11 mouse cellular contexts compared by ENCODE assay signal in the genomic region with DNA sequence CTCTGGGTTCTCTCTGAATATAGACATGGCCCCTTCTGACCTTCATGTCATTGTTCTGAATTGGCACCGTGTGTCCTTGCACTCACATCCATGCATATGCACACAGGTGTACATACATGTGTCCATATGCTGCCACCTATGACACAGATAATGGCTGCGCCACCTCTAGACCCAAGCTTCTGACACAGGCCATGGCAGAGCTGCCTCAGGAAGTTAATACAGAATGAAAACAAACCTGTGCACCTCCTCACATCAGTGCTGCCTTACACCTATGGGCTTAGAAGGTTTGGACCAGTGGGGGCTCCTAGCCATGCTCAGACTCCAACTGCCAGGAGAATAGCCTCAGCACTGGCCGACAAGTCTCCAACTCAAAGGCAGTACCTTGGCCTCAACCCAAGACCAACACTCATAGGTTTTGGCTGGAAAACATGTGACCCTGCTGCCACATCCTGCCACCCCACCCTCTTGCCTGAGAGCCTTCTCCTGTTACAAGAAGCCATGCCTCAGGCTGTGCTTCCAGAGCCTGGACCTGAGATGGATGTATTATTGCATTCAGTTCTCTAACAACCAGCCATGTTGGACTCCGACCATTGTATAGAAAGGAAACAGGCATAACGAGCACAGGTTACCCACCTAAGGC. TPM values are rescaled to one million over a fixed set of nuclear protein-coding genes. Genes with fewer than 3 reads are reported as not detected.
DNase-seq lines count a peak whose midpoint lies in the region; ATAC-seq and TF ChIP-seq lines count a peak whose summit lies in the region.
"Had no signal": no experiment of that assay in that cellular context is flagged by ENCODE, and none has a peak within 500 bp of the region (broad histone marks: within the 10 kb centered on the region; RNA-seq: fewer than 3 reads in every experiment).

No protein-coding gene starts in this region.

- no peak overlapping the region for H3K4me2 ChIP-seq in intestine, embryonic 16.5 days (ENCODE audit: low read depth, low read length)
- H3K4me2 ChIP-seq: forebrain, embryonic 13.5 days; neural tube, embryonic 12.5 days had no signal

- DNase-seq in layer of hippocampus, adult 2 months (ENCODE audit: low spot score in 2 of 2) = no peak
- no peak for DNase-seq in layer of hippocampus, adult 9-11 months
- DNase-seq in T-cell, adult 2 months (ENCODE audit: low spot score) = peak; percentile 55
- no peak for DNase-seq in neural tube, embryonic 10.5 days (ENCODE audit: extremely low spot score, low spot score)
- no peak for DNase-seq in spleen, adult 18-20 months
- DNase-seq: cerebellum, adult 18-20 months had no signal

- H3K9ac ChIP-seq in intestine, embryonic 16.5 days (ENCODE audit: low read depth, low read length) = no peak overlapping the region
- H3K9ac ChIP-seq: forebrain, embryonic 13.5 days; neural tube, embryonic 12.5 days had no signal

- 89% methylated on average over 5 of the region's 5 CpGs for WGBS in intestine, embryonic 16.5 days

- no peaks in the 10 kb centered on the region for H3K27me3 ChIP-seq in intestine, embryonic 16.5 days (replicated peaks; ENCODE audit: control insufficient read depth, insufficient read depth, low read length)
- H3K27me3 ChIP-seq: forebrain, embryonic 13.5 days; neural tube, embryonic 12.5 days had no signal

- no peaks in the 10 kb centered on the region for H3K36me3 ChIP-seq in intestine, embryonic 16.5 days (ENCODE audit: control insufficient read depth, insufficient read depth, low read length)
- H3K36me3 ChIP-seq: neural tube, embryonic 12.5 days had no signal

- no peak overlapping the region for H3K4me3 ChIP-seq in layer of hippocampus, adult 2 months
- H3K4me3 ChIP-seq in intestine, embryonic 16.5 days (ENCODE audit: low read length) = no peak overlapping the region
- H3K4me3 ChIP-seq: forebrain, embryonic 13.5 days; neural tube, embryonic 12.5 days had no signal

- H3K9me3 ChIP-seq in intestine, embryonic 16.5 days (ENCODE audit: control insufficient read depth, low read length) = no peaks in the 10 kb centered on the region
- H3K9me3 ChIP-seq: forebrain, embryonic 13.5 days; neural tube, embryonic 12.5 days had no signal

- ATAC-seq in hematopoietic stem cell, adult 5-6 weeks (replicated peaks in 1 of 2; ENCODE audit: insufficient read depth in 1 of 2, low FRiP score in 2 of 2, low TSS enrichment in 1 of 2, low read depth in 1 of 2, poor library complexity in 2 of 2, severe bottlenecking in 2 of 2) = peak; percentile 51 to 59
- ATAC-seq in megakaryocyte-erythroid progenitor cell, adult 5-6 weeks (replicated peaks; ENCODE audit: low FRiP score, low TSS enrichment, poor library complexity, severe bottlenecking) = 0 out of 2 replicates have a peak, but pooled peaks have one; percentile 24
- no peak for ATAC-seq in intestine, embryonic 16.5 days
- ATAC-seq: forebrain, embryonic 13.5 days had no signal

- peak overlapping the region; percentile 39; the same call in 1 of the 2 replicates for H3K27ac ChIP-seq in layer of hippocampus, adult 2 months
- no peak overlapping the region for H3K27ac ChIP-seq in intestine, embryonic 16.5 days (ENCODE audit: low read length)
- H3K27ac ChIP-seq: forebrain, embryonic 13.5 days; neural tube, embryonic 12.5 days had no signal

- no peak for TF ChIP-seq CTCF in layer of hippocampus, adult 2 months (conservative IDR thresholded peaks at IDR 0.05)

- no peaks in the 10 kb centered on the region; the same call in none of the 2 replicates for H3K4me1 ChIP-seq in intestine, embryonic 16.5 days (ENCODE audit: control insufficient read depth, insufficient read depth, low read length)
- H3K4me1 ChIP-seq: forebrain, embryonic 13.5 days; neural tube, embryonic 12.5 days had no signal

RNA-seq across cellular contexts. Expression of a gene that starts 17.0 kb away (rescaled TPM):
- total RNA-seq in layer of hippocampus, adult 2 months (2021) = 1 to 10 TPM; 2.7 TPM
- 21.4 and 40.0 TPM in 2 replicates for total RNA-seq in hematopoietic stem cell, adult 5-6 weeks (2017)
- total RNA-seq in megakaryocyte-erythroid progenitor cell, adult 5-6 weeks (2014; fragmentation: Nextera tagmentation) = 2.3 and 4.9 TPM in 2 replicates
- total RNA-seq in megakaryocyte-erythroid progenitor cell, adult 5-6 weeks (2017) = 1.9 and 3.7 TPM in 2 replicates
- 6.0 and 6.3 TPM in 2 replicates for polyA plus RNA-seq in intestine, embryonic 16.5 days (2015; fragmentation: Nextera tagmentation; extraction: Ambion mirVana)

RNA-seq across cellular contexts. Expression of a gene that starts 34.8 kb away (rescaled TPM):
- 10 to 100 TPM; 69.1 to 75.6 TPM for total RNA-seq in layer of hippocampus, adult 2 months (2021)
- 41.1 and 54.8 TPM in 2 replicates for total RNA-seq in hematopoietic stem cell, adult 5-6 weeks (2017)
- total RNA-seq in megakaryocyte-erythroid progenitor cell, adult 5-6 weeks (2014; fragmentation: Nextera tagmentation) = 37.1 and 58.5 TPM in 2 replicates
- total RNA-seq in megakaryocyte-erythroid progenitor cell, adult 5-6 weeks (2017) = 35.8 and 59.8 TPM in 2 replicates
- polyA plus RNA-seq in intestine, embryonic 16.5 days (2015; fragmentation: Nextera tagmentation; extraction: Ambion mirVana) = 10.0 and 11.4 TPM in 2 replicates
